Mouse (Mus musculus) embryonic facial prominence, embryonic 15.5 days (tissue): ENCODE measurements around the gene Inpp1. TPM values are rescaled to one million over a fixed set of nuclear protein-coding genes. Genes with fewer than 3 reads are reported as not detected.

Experiments used
- ATAC-seq: fragments of 200-750 bp; cut with Nextera tagmentation; 2 replicates; pipeline ENCODE4 v1.8.0; 2017; ENCODE audit warnings: low read depth, moderate TSS enrichment; ENCODE audit not compliant: insufficient number of reproducible peaks, low FRiP score, low TSS enrichment
- H3K27ac ChIP-seq: fragments of 300-500 bp; sonication (generic); replicated peaks from 2 replicates; pipeline ENCODE4 v1.5.1; 2015; ENCODE audit warnings: mild to moderate bottlenecking, inconsistent platforms
- H3K27me3 ChIP-seq: fragments of 300-500 bp; sonication (generic); 2 replicates; pipeline ENCODE4 v1.6.1; 2015; ENCODE audit warnings: inconsistent platforms
- H3K36me3 ChIP-seq: fragments of 300-500 bp; sonication (generic); 2 replicates; pipeline ENCODE4 v1.6.1; 2015; ENCODE audit warnings: mild to moderate bottlenecking, inconsistent platforms
- H3K4me1 ChIP-seq: fragments of 300-500 bp; sonication (generic); 2 replicates; pipeline ENCODE4 v1.6.1; 2015; ENCODE audit warnings: inconsistent platforms
- H3K4me2 ChIP-seq: fragments of 300-500 bp; sonication (generic); replicated peaks from 2 replicates; pipeline ENCODE4 v1.6.1; 2015; ENCODE audit warnings: mild to moderate bottlenecking, inconsistent platforms
- H3K4me3 ChIP-seq: fragments of 300-500 bp; sonication (generic); replicated peaks from 2 replicates; pipeline ENCODE4 v1.5.1; 2015; ENCODE audit warnings: mild to moderate bottlenecking, inconsistent platforms
- H3K9ac ChIP-seq: fragments of 300-500 bp; sonication (generic); 2 replicates; pipeline ENCODE4 v1.6.1; 2015; ENCODE audit warnings: inconsistent platforms
- H3K9me3 ChIP-seq: fragments of 300-500 bp; sonication (generic); replicated peaks from 2 replicates; pipeline ENCODE4 v1.6.1; 2016; ENCODE audit warnings: inconsistent platforms
- whole genome bisulfite sequencing: fragments of 180-500 bp; shearing (Covaris S2); methylation state at CpG from one replicate; pipeline ENCODE4 v1.1.7; 2015; 5-methylcytosine and 5-hydroxymethylcytosine counted together
- polyA plus RNA-seq: library from polyadenylated mRNA; unstranded; fragments of >200 nt; fragmentation: Nextera tagmentation; extraction: Ambion mirVana; gene quantifications from 2 replicates; pipeline ENCODE4 v1.2.1, GENCODE M21; 2015

Inpp1 gene
- polyA plus RNA-seq, 1 experiment from 2014 or later = 20.0 TPM

DNA sequence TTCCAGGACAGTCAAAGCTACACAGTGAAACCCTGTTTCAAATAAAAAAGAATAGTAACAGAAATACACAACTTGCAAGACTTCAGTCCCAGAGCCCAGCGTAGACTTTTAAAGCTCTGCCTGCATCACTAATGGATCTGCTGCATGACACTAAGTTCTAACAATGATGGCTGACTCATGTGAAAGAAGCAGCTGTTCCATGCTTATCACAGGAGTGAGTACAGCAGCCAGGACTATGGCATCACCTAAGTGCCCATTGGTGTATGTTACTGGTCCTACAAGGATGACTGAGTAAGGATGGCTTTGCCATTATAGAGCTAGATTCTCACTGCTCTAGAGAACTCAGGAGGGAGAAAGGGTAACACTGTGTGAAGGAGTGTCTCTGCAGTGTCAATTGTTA, 30.2 kb downstream of the Inpp1 start:
- no peaks in the 10 kb centered on the region for H3K9me3 ChIP-seq
- 90% methylated on average over 1 of the region's 1 CpGs for WGBS
- ATAC-seq = no peak

DNA sequence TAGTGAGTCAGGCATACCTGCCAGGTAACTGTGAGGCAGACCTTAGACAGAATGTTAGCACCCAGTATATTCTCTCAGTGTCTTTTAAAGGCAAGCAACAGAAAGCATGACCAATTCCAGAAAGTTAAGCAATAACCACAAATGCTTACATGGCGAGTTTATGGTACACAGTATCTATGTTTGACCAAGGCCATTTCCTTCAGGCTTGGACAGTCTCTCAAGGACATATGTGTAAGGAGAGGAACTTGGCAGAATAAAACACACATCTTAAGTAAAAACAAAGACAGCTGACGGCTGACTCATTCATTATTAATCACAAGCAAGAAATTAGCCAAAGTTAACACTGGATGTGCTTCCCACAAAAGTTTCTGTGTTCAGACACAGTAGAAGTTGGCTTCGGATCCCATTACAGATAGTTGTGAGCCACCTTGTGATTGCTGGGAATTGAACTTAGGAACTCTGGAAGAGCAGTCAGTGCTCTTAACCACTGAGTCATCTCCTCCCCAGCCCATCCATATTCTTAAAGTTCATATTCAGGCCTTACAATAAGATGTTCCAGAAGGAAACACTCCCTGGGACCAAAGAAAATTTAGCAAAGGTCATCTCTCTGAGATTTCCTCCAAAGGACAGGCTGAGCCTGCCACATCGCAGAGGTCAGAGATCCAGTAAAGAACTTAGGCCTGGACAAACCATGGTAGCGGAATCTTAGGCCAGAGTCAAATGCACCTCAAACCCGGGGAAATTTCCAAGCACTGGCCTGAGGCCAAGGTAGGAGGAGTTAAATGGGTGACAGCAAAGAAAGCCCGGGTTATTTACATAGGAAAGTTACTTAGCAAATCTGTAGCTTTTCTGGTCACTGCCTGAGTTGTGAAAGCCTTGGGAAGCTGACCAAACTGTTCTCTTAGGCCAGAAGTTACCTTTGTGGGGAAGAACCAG, 52.0 kb downstream of the Inpp1 start:
- Histone ChIP-seq H3K4me2 (no peak overlapping the region), H3K9ac (no peak overlapping the region), H3K27me3 (no peaks in the 10 kb centered on the region), H3K9me3 (no peaks in the 10 kb centered on the region), H3K4me1 (no peaks in the 10 kb centered on the region), H3K36me3 (no peaks in the 10 kb centered on the region), H3K27ac (no peak overlapping the region), H3K4me3 (no peak overlapping the region)
- ATAC-seq = no peak
- WGBS = 64% methylated on average over 7 of the region's 7 CpGs

More for the DNA sequence above, 30.2 kb downstream of the Inpp1 start:
- Histone ChIP-seq H3K36me3 (peaks cover 28% of the 10 kb centered on the region), H3K4me1 (no peaks in the 10 kb centered on the region), H3K9ac (no peak overlapping the region), H3K27me3 (no peaks in the 10 kb centered on the region), H3K4me2 (no peak overlapping the region), H3K27ac (no peak overlapping the region), H3K4me3 (no peak overlapping the region)

DNA sequence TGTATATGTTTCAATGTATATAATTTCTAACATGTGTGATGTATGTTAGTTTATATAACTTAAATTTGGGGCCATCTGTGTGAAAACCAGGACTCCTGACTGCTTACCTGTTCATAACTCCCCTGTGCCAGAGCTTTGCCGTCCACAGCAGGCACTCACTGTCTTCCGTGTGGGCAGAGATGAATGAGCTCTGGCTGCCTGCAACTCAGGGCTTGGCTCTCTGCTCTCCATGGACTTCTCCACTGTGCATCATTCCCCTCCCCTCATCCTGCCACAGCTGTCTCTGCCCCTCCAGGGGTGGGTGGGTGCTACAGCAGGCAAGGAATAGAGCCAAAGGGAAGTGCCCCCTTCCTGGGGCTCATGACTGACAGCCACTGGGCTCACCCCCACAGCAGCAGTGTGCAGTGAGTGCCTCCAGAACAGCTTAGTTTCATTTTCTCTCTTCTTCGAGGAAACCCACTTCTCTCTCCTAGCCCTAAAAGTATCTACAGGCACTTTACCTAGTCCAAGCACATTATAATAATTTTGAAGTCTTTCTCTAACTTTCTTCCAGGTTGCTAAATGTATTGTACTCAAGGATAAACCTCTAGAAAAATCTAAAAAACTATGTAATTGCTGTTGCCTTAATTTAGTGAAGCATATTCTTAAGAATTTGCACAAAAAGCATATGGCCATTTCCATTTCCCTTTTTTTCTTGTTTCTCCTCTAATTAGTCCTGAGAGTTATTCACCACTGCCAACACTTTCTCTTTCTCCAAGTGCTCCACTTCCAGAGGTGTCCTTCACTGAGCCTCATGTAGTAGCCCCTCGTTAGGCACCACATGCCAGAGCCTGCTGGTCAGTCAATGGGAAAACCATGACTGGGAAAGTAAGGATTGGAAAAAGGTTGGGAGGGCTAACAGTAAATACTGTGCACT, 53.3 kb downstream of the Inpp1 start:
- no peak overlapping the region for H3K9ac ChIP-seq
- ATAC-seq = no peak
- no peaks in the 10 kb centered on the region for H3K9me3 ChIP-seq
- H3K27ac ChIP-seq = no peak overlapping the region
- H3K4me2 ChIP-seq = peak overlapping the region; percentile 29; the same call in 1 of the 2 replicates
- no peaks in the 10 kb centered on the region for H3K36me3 ChIP-seq
- no peaks in the 10 kb centered on the region for H3K4me1 ChIP-seq
- 61% methylated on average over 4 of the region's 4 CpGs for whole genome bisulfite sequencing
- H3K4me3 ChIP-seq = no peak overlapping the region
- H3K27me3 ChIP-seq = no peaks in the 10 kb centered on the region

DNA sequence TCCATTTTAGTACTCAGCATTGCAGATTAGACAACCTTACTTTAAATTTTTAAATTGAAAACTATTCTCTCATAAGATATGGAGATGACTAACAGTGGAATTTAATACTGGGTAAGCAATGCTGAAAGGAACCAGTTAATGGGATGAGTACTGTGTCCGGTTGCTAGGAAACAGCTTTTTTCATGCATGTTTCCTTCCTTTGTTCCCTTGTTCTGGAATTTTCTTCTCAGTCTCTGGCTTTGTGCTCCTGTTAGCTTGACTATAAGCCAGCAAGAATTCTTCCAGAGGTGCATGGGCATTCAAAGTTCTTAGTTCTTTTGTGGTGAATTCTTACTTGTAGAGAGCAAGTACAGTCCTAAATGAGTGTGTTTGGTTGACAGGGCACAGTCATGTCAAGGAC, 59.3 kb downstream of the Inpp1 start:
- WGBS = 73% methylated on average over 1 of the region's 1 CpGs
- Histone ChIP-seq H3K4me1 (no peaks in the 10 kb centered on the region), H3K4me2 (no peak overlapping the region), H3K27ac (no peak overlapping the region), H3K27me3 (no peaks in the 10 kb centered on the region), H3K9me3 (no peaks in the 10 kb centered on the region), H3K36me3 (no peaks in the 10 kb centered on the region), H3K4me3 (no peak overlapping the region), H3K9ac (no peak overlapping the region)
- ATAC-seq = no peak

DNA sequence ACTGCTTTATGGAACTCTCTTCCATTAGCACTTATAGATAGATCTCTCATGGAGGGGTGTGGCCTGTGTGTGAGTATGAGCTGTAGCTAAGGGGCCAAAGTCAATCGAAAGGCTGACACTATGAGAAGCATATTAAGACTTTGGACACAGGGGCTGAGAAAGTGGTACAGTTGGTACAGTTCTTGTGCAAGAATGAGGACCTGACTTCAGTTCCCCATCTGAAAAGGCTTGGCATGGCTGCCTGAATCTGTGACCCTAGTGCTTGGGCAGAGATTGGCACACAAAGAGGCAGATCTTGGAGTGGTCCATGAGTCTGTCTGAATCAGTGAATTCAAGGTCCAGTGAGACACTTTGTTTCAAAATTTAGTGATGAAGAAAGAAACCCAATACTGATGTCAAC, 63.2 kb downstream of the Inpp1 start:
- Histone ChIP-seq H3K4me3 (no peak overlapping the region), H3K36me3 (no peaks in the 10 kb centered on the region), H3K9ac (no peak overlapping the region), H3K27ac (no peak overlapping the region), H3K4me2 (no peak overlapping the region), H3K27me3 (no peaks in the 10 kb centered on the region), H3K4me1 (no peaks in the 10 kb centered on the region), H3K9me3 (no peaks in the 10 kb centered on the region)
- ATAC-seq = no peak
- 82% methylated on average over 1 of the region's 1 CpGs for WGBS

DNA sequence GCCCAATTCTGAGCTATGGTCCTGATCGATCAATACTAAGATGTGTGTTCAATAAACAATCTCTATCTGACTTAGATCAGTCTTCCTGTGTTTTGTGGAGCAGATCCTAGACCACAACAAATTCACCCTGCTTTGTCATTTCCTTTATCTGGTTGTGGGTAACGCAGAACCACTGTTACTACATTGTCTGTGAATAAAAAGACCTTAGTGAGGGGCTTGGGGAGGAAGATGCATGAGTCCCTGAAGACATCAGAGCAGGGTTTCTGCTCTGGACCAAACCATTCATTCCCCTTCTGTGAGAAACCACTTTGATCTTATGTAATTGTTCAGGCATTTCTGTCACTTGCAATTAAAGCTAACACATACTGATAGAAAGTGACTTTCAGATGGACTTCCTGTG, 63.7 kb downstream of the Inpp1 start:
- Histone ChIP-seq H3K27me3 (no peaks in the 10 kb centered on the region), H3K4me1 (no peaks in the 10 kb centered on the region), H3K36me3 (no peaks in the 10 kb centered on the region), H3K27ac (no peak overlapping the region), H3K4me2 (no peak overlapping the region), H3K9me3 (no peaks in the 10 kb centered on the region), H3K9ac (no peak overlapping the region), H3K4me3 (no peak overlapping the region)
- no peak for ATAC-seq
- 86% methylated on average over 2 of the region's 2 CpGs for WGBS

DNA sequence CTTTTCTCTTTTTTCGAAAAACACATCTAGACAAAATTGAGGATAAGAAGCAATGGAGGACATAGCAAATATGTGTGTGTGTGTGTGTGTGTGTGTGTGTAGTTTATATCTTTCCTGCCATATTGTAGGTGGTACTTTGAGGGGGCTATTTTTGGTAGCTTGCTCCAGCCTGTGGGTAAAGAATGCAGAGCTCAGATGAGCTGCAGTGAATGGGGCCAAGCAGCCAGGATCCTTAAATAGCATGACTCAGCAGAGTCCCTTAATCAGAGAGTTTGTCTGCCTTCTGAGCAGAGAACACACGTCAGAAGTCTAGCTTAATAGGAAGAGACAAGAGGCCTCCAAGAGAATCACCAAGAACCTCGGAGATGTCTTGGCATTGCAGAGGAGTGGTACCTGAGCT, 64.8 kb downstream of the Inpp1 start:
- H3K27me3 ChIP-seq = no peaks in the 10 kb centered on the region
- no peaks in the 10 kb centered on the region for H3K9me3 ChIP-seq
- no peaks in the 10 kb centered on the region for H3K36me3 ChIP-seq
- no peak overlapping the region for H3K4me3 ChIP-seq
- WGBS = 51% methylated on average over 3 of the region's 3 CpGs
- no peak overlapping the region for H3K4me2 ChIP-seq
- no peak overlapping the region for H3K9ac ChIP-seq
- no peak for ATAC-seq
- no peaks in the 10 kb centered on the region for H3K4me1 ChIP-seq
- H3K27ac ChIP-seq = no peak overlapping the region

DNA sequence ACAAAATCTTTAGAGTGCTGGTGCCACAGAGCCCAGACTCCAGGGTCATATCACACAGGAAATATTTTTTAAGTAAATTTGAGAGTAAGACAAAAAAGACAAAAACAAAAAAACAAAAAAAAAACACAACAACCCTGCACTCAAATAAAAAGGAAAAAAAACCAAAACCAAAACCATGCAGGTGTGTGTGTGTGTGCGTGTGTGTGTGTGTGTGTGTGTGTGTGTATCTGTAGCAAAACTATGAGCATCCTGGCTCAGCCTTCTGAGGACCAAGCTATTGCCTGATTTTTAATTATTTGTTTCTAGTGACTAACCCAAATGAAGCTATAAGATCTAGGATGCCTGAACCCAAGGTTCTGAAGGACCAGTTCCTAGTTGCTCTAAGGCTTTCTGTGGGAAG, 65.9 kb downstream of the Inpp1 start:
- no peak for ATAC-seq
- Histone ChIP-seq H3K9ac (no peak overlapping the region), H3K9me3 (no peaks in the 10 kb centered on the region), H3K4me3 (no peak overlapping the region), H3K27me3 (no peaks in the 10 kb centered on the region), H3K4me2 (no peak overlapping the region), H3K36me3 (no peaks in the 10 kb centered on the region), H3K27ac (no peak overlapping the region), H3K4me1 (no peaks in the 10 kb centered on the region)
- 100% methylated on average over 1 of the region's 1 CpGs for WGBS

DNA sequence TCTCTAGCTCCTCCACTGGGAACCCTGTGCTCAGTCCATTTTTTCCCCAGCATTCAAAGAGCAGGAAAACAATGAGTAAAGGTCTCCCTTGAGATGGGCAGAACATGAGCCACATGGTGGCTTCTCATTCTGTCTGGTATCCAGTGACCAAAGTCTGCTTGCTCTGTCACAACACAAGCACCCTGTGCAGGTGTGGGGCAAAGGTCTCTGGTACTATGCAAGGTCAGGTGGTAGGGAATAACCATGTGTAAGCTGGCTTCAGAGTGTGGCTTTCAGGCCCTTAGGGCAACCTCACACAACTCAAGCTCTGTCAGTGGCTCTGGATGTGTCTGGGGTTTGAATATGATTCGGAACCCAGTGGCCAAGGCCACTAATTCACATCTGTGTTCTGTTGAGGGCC, 67.5 kb downstream of the Inpp1 start:
- no peak for ATAC-seq
- no peak overlapping the region for H3K4me3 ChIP-seq
- H3K9ac ChIP-seq = no peak overlapping the region
- H3K27ac ChIP-seq = no peak overlapping the region
- no peaks in the 10 kb centered on the region for H3K27me3 ChIP-seq
- H3K4me1 ChIP-seq = no peaks in the 10 kb centered on the region
- no peaks in the 10 kb centered on the region for H3K36me3 ChIP-seq
- no peak overlapping the region for H3K4me2 ChIP-seq
- 68% methylated on average over 1 of the region's 1 CpGs for WGBS
- H3K9me3 ChIP-seq = no peaks in the 10 kb centered on the region

DNA sequence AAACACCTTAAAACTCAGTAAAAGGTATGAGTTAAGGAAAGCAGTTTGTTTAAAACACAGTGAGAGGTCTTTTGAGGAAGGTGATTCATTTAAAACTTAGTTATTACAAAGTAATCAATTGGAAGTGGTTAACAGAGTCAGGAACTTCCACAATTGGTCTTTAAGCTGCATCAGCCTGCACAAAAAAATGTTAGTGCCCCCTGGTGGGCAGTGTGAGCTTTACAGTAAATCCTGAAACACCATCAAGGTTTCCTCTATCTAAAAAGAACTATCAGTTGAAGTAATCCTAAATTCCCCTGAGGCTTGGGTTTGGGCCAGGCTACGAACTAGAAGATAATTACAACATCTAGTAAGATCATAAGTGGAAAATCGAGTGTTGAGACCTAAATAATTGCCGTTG, 69.2 kb downstream of the Inpp1 start:
- no peaks in the 10 kb centered on the region for H3K36me3 ChIP-seq
- no peak overlapping the region for H3K27ac ChIP-seq
- WGBS = 17% methylated on average over 3 of the region's 3 CpGs
- H3K9me3 ChIP-seq = no peaks in the 10 kb centered on the region
- no peak overlapping the region for H3K4me2 ChIP-seq
- H3K4me3 ChIP-seq = no peak overlapping the region
- ATAC-seq = no peak
- H3K4me1 ChIP-seq = no peaks in the 10 kb centered on the region
- H3K9ac ChIP-seq = no peak overlapping the region
- H3K27me3 ChIP-seq = no peaks in the 10 kb centered on the region

DNA sequence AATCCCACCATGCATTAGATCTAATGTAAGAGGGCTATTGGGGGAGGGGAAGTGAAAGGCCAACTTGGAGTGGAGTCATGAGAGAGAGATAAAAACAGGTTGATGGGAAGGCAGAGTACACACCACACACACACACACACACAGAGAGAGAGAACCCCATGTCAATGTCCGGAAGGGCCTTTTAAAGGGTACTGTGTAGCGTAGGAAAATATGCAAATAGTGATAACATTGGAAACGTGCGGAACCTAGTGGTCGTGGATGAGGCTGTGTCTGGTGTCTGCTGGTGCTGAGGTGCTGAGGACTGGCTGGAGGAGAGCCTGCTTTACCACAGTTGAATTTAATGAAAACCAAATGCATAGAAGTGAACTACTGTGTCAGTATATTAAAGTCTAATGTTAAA, 74.9 kb downstream of the Inpp1 start:
- Histone ChIP-seq H3K27me3 (no peaks in the 10 kb centered on the region), H3K36me3 (no peaks in the 10 kb centered on the region), H3K4me3 (no peak overlapping the region), H3K9me3 (no peaks in the 10 kb centered on the region), H3K4me1 (no peaks in the 10 kb centered on the region), H3K27ac (no peak overlapping the region), H3K4me2 (no peak overlapping the region), H3K9ac (no peak overlapping the region)
- 63% methylated on average over 5 of the region's 5 CpGs for WGBS
- no peak for ATAC-seq
